Mouse (Mus musculus): ENCODE data around the gene Tecr. TPM values are rescaled to one million over a fixed set of nuclear protein-coding genes. Genes with fewer than 3 reads are reported as not detected.
"Not testable (repeated sequence)": the region's sequence is repeated elsewhere in the genome, so short reads cannot be mapped to it uniquely, and the experiment has no call there.

The Tecr gene
- polyA plus RNA-seq, 1 experiment from 2014 or later, result 445 TPM

DNA sequence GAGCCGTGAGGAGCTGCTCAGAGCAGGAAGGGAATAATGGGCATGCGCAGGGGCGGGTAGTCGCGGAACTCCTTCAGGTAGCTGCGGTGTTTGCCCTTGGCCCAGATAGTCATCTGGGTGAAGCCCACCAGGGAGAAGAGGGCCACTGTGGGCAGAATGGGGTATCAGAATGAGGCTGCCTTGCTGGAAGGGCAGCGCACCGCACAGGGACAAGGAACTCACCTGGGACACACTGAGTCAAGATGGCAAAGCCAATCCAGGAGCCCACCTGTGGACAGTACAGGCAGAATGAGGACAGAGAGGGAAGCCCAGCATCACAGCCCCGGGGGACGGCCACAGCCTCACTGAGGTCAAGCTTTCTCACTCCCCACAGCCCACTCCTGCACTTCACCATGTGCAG lies 36.0 kb downstream of the Tecr start:
- H3K27me3 ChIP-seq (replicated peaks), result no peaks in the 10 kb centered on the region
- no peak overlapping the region for H3K27ac ChIP-seq (ENCODE audit: poor library complexity, severe bottlenecking)
- H3K4me1 ChIP-seq (replicated peaks), result peaks cover 60% of the 10 kb centered on the region
- no peaks in the 10 kb centered on the region for H3K9me3 ChIP-seq (replicated peaks)
- no peak overlapping the region for H3K4me3 ChIP-seq
- no peak overlapping the region for H3K9ac ChIP-seq
- H3K36me3 ChIP-seq, result peaks cover 50% of the 10 kb centered on the region
- no peak overlapping the region for H3K4me2 ChIP-seq
- 87% methylated on average over 10 of the region's 10 CpGs for WGBS
- ATAC-seq (ENCODE audit: insufficient number of reproducible peaks, low FRiP score), result no peak

DNA sequence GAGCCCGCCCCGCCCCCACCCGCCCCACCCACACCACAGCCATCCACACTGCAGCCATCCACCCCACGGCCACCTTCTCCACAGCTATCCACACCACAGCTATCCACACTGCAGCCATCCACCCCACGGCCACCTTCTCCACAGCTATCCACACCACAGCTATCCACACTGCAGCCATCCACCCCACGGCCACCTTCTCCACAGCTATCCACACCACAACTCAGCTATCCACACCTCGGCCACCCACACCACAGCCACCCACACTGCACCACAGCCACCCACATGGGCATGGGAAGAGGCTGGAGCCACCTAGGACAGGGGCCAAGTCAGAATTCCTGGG lies 36.8 kb downstream of the Tecr start:
- H3K4me2 ChIP-seq; ATAC-seq (ENCODE audit: insufficient number of reproducible peaks, low FRiP score); H3K9me3 ChIP-seq (replicated peaks); H3K4me3 ChIP-seq; H3K27me3 ChIP-seq (replicated peaks); H3K27ac ChIP-seq (ENCODE audit: poor library complexity, severe bottlenecking); H3K9ac ChIP-seq: not testable (repeated sequence)
- peaks cover 52% of the 10 kb centered on the region for H3K4me1 ChIP-seq (replicated peaks)
- H3K36me3 ChIP-seq, result peaks cover 50% of the 10 kb centered on the region
- 92% methylated on average over 7 of the region's 7 CpGs for whole genome bisulfite sequencing

DNA sequence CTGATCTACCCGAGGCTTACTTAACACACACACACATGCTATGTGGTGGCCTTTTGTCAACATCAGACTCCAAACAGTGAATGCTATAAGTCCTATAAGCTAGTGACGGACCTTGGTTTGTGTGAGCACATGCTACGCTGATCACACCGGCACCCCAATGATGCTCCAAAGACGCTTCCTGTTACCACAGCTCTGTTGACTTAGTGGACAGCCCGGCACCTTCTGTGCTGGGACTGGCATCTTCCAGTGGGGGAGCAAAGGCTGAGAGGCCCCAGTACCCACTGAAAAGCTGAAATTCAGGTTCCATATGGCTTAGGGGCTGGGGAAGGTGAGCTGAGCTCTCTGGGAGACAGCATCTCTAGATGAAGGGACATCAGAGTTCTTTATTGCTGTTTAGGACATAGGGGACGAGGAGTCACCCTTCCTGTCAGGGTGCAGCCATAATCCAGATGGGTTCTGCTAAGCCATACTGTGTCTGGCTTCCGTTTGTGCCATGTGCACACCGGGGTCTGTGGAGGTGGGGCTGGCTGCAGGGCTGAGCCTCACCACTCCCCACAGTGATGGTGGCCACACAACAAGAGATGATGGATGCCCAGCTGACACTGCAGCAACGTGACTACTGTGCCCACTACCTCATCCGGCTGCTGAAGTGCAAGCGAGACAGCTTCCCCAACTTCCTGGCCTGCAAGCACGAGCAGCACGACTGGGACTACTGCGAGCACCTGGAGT lies 37.3 kb downstream of the Tecr start:
- no peak for ATAC-seq (ENCODE audit: insufficient number of reproducible peaks, low FRiP score)
- Histone ChIP-seq H3K4me3 (no peak overlapping the region), H3K4me2 (no peak overlapping the region), H3K4me1 (replicated peaks) (peaks cover 46% of the 10 kb centered on the region), H3K9me3 (replicated peaks) (no peaks in the 10 kb centered on the region), H3K9ac (no peak overlapping the region), H3K36me3 (peaks cover 50% of the 10 kb centered on the region), H3K27me3 (replicated peaks) (no peaks in the 10 kb centered on the region), H3K27ac (ENCODE audit: poor library complexity, severe bottlenecking) (no peak overlapping the region)
- 85% methylated on average over 15 of the region's 15 CpGs for WGBS

DNA sequence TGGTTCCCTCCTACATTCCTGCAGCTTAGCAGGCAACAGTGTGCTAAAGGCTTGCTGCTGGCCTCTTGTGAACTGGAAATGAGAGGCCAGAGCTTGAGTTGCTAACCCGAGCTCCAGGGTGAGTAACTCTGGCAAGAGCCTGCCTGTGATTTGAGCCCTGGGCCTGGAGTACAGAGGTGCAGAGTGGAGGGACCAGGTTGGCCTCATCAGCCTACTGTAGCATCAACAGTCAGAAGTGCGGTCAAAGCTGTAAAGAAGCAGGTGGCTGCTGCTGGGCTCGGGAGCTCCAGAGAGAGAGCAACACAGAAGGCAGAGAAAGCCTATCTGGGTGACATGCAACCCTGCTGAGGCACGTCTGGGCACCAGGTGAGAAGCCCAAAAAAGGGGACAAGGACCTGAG lies 38.6 kb downstream of the Tecr start:
- Histone ChIP-seq H3K9ac (no peak overlapping the region), H3K27me3 (replicated peaks) (no peaks in the 10 kb centered on the region), H3K4me3 (no peak overlapping the region), H3K36me3 (peaks cover 50% of the 10 kb centered on the region), H3K27ac (ENCODE audit: poor library complexity, severe bottlenecking) (no peak overlapping the region), H3K4me1 (replicated peaks) (peaks cover 34% of the 10 kb centered on the region), H3K9me3 (replicated peaks) (no peaks in the 10 kb centered on the region), H3K4me2 (no peak overlapping the region)
- 79% methylated on average over 4 of the region's 4 CpGs for WGBS
- no peak for ATAC-seq (ENCODE audit: insufficient number of reproducible peaks, low FRiP score)

DNA sequence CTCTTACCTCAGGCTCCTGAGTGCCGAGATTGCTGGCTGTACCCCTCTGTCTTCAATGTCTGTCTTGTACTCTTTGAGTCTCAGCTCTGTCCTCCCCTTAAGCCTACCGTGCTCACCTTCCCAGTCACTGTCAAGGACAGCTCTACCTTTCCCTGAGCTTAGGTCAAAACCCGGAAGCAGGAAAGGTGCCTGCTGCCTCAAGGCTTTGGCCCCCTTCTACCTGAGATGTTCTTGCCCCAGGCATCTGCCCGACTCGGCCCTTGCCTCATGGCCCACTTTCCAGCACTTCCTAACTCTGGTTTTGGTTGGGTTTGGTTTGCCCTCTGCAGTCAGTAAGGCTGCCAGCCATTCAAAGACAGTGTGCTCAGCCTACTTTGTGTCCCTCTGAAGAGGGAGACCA lies 39.0 kb downstream of the Tecr start:
- H3K4me1 ChIP-seq (replicated peaks), result peaks cover 29% of the 10 kb centered on the region
- no peak for ATAC-seq (ENCODE audit: insufficient number of reproducible peaks, low FRiP score)
- H3K4me3 ChIP-seq, result no peak overlapping the region
- H3K27me3 ChIP-seq (replicated peaks), result no peaks in the 10 kb centered on the region
- no peaks in the 10 kb centered on the region for H3K9me3 ChIP-seq (replicated peaks)
- no peak overlapping the region for H3K27ac ChIP-seq (ENCODE audit: poor library complexity, severe bottlenecking)
- H3K36me3 ChIP-seq, result peaks cover 50% of the 10 kb centered on the region
- 77% methylated on average over 5 of the region's 5 CpGs for WGBS
- H3K9ac ChIP-seq, result no peak overlapping the region
- no peak overlapping the region for H3K4me2 ChIP-seq

DNA sequence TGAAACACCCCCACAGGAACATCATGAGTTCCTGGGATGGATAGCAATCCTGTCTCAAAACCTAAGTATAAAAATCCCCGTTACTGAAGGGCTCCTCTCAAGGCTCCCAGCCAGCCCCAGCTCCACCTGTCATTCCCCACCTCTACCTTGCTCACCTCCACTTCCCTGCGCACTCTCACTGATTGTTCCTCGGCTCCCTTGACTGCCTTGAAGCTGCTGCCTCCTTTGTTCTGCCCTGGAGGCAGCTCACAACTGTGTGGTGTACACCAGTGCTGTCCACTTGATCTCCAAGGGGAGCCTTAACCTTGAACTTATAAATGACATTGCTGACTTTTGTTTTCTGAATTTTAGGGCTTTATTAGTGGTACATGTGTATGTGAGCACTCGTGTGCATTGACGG lies 39.6 kb downstream of the Tecr start:
- H3K9ac ChIP-seq, result no peak overlapping the region
- no peaks in the 10 kb centered on the region for H3K27me3 ChIP-seq (replicated peaks)
- H3K4me1 ChIP-seq (replicated peaks), result peaks cover 23% of the 10 kb centered on the region
- H3K4me2 ChIP-seq, result peak overlapping the region; percentile 94; the same call in 1 of the 2 replicates
- peaks cover 44% of the 10 kb centered on the region for H3K36me3 ChIP-seq
- no peak overlapping the region for H3K27ac ChIP-seq (ENCODE audit: poor library complexity, severe bottlenecking)
- no peaks in the 10 kb centered on the region for H3K9me3 ChIP-seq (replicated peaks)
- ATAC-seq (ENCODE audit: insufficient number of reproducible peaks, low FRiP score), result no peak
- WGBS, result 68% methylated on average over 5 of the region's 5 CpGs
- H3K4me3 ChIP-seq, result no peak overlapping the region

DNA sequence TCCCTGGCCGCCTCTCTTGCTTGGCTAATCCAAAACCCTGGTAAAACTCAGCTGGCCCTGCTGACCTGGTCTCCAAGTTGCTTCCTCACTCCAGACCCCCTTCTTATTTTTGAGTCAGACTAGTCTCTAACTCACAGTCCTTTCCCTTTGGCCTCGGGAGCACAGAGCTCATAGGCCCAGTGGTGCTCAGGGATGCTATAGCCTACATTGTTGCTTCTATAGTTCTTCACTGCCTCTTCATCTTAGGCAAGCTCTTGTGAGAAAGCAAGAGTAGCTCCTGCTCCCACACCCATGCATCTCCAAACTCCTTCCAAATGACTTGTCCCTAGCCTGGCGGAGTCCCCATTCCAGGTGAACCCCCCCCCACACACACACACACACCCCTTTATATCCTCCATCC lies 40.1 kb downstream of the Tecr start:
- Histone ChIP-seq H3K27ac (ENCODE audit: poor library complexity, severe bottlenecking) (no peak overlapping the region), H3K27me3 (replicated peaks) (no peaks in the 10 kb centered on the region), H3K9me3 (replicated peaks) (no peaks in the 10 kb centered on the region), H3K36me3 (peaks cover 40% of the 10 kb centered on the region), H3K4me2 (peak overlapping the region; percentile 94), H3K4me3 (peak overlapping the region; percentile 92), H3K4me1 (replicated peaks) (peaks cover 22% of the 10 kb centered on the region), H3K9ac (peak overlapping the region; percentile 91)
- 61% methylated on average over 3 of the region's 3 CpGs for WGBS
- no peak for ATAC-seq (ENCODE audit: insufficient number of reproducible peaks, low FRiP score)

DNA sequence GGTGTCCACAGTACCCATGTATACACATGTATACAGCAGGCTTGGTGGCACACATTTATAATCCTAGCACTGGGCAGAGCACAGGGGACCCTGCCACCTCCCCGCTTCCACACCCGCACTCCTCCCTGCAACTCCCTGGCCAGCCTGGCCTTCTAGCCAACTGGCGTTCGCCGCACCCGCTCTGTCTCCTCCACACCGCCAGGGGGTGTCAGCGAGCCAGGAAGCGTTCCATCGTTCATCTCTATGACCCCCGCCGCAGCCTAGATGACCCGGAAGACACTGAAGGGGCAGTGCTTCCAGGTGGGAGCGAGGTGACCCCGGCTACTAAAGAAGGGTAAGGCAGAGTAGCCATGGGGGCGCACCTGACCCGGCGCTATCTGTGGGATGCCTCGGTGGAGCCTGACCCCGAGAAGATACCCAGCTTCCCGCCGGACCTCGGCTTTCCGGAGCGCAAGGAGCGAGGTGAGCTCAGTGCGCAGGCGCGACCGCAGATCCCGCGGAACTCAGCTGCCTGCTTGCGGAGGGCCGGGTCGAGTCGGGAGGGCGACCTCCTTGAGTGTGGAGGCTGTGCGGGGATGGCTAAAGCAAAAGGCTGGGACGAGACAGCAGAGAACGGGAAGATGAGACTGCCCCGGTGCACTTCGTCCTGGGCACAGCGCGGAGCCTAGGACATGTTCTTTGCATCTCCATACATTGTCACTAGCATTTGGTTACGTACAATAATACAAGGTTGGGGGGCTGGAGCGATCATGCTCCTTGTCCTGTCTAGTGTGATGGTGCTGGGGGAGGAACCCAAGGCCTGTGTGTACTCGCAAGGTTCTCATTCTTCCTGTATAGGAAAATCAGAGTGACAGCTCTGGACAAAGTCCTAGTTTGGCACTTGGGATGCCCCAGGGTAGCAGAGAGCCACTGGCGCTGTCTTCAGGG lies 41.0 kb downstream of the Tecr start, which contains the start of gene Ndufb7:
TSS of gene Ndufb7 (plus strand) at position 203 of the 927 bp plus-strand sequence.
- no peaks in the 10 kb centered on the region for H3K27me3 ChIP-seq (replicated peaks)
- peaks cover 22% of the 10 kb centered on the region for H3K4me1 ChIP-seq (replicated peaks)
- H3K9me3 ChIP-seq (replicated peaks), result no peaks in the 10 kb centered on the region
- H3K27ac ChIP-seq (ENCODE audit: poor library complexity, severe bottlenecking), result peak within 1 kb of the TSS; percentile 79
- H3K36me3 ChIP-seq, result peaks cover 30% of the 10 kb centered on the region
- H3K4me3 ChIP-seq, result peak within 1 kb of the TSS; percentile 92
- peak within 1 kb of the TSS; percentile 91 for H3K9ac ChIP-seq
- peak within 1 kb of the TSS; percentile 94 for H3K4me2 ChIP-seq
- WGBS, result under 1% methylated on average over 48 of the region's 48 CpGs
- ATAC-seq (ENCODE audit: insufficient number of reproducible peaks, low FRiP score), result peak; percentile 87

DNA sequence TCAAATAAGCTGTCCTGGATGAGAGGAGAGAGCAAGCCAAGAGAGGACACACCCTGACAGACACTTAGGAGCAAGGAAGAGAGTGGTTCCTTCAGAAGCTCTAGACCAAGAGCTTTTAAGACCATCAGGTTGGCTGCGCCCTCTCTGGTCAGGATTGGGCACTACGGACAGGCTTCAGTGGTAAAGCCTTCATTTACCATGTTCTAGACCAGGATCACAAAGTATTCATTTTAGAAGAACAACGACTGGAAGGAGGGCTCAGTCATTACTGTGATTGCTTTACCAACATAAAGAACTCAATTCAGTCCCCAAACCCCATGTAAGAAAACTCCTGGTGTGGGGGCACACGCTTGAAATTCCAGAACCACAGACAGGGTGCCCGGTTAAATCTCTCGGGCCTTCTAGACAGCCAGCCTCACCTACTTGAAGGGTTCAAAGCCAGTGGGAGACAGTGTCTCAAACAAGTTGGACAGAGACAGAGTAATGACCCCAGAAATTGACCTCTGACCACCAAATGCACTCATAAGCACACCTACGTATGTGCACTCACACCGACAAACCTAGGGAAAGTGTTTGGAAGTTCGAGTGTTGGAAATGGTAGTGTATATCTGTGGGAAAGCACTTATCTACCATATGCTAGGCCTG lies 41.9 kb downstream of the Tecr start:
- H3K36me3 ChIP-seq, result peaks cover 23% of the 10 kb centered on the region
- peaks cover 22% of the 10 kb centered on the region for H3K4me1 ChIP-seq (replicated peaks)
- H3K4me2 ChIP-seq, result peak overlapping the region; percentile 94; the same call in 1 of the 2 replicates
- no peak overlapping the region for H3K27ac ChIP-seq (ENCODE audit: poor library complexity, severe bottlenecking)
- no peak overlapping the region for H3K4me3 ChIP-seq
- 73% methylated on average over 9 of the region's 9 CpGs for WGBS
- ATAC-seq (ENCODE audit: insufficient number of reproducible peaks, low FRiP score), result no peak
- H3K9me3 ChIP-seq (replicated peaks), result no peaks in the 10 kb centered on the region
- no peak overlapping the region for H3K9ac ChIP-seq
- H3K27me3 ChIP-seq (replicated peaks), result no peaks in the 10 kb centered on the region

DNA sequence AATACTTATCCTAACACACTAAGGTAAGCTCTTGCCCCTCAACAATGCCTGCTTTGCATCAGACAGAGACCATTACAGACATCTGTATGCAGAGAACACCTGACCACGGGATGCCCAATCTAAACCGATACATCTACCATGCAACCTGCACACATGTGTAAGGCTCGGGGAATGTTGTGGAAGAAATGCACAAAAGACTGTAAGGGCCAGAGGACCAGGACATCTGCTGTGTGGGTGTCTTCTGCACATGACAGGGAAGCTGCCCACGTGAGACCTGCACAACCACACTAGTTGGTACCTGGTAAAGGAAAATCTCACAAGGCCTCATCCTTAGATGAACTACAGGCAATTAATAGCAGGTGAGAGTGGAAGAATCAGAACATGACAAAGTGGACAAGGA lies 44.5 kb downstream of the Tecr start:
- Histone ChIP-seq H3K4me2 (no peak overlapping the region), H3K9ac (no peak overlapping the region), H3K27ac (ENCODE audit: poor library complexity, severe bottlenecking) (no peak overlapping the region), H3K36me3 (no peaks in the 10 kb centered on the region), H3K9me3 (replicated peaks) (no peaks in the 10 kb centered on the region), H3K4me3 (no peak overlapping the region), H3K4me1 (replicated peaks) (peaks cover 12% of the 10 kb centered on the region), H3K27me3 (replicated peaks) (no peaks in the 10 kb centered on the region)
- 67% methylated on average over 4 of the region's 4 CpGs for WGBS
- no peak for ATAC-seq (ENCODE audit: insufficient number of reproducible peaks, low FRiP score)

DNA sequence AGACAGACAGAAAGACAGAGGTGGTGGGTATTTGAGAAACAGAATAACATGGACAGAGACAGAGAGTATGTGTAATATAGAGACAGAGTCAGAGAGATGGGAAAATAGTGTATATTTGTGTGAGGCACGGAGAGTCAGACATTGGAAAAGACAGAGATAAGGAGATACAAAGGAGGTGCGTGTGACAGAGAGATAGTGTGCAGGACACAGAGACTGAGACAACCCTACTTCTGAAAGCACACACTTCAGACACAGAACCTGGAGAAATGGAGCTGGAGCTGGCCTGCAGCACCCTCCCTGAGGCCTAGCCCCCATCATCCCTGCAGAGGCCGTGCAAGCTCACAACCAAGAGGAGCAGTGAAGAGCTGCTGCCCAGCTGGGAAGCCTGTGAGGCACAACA lies 45.1 kb downstream of the Tecr start:
- Histone ChIP-seq H3K36me3 (no peaks in the 10 kb centered on the region), H3K4me1 (replicated peaks) (peaks cover 6% of the 10 kb centered on the region), H3K27me3 (replicated peaks) (no peaks in the 10 kb centered on the region), H3K4me2 (no peak overlapping the region), H3K9ac (no peak overlapping the region), H3K27ac (ENCODE audit: poor library complexity, severe bottlenecking) (no peak overlapping the region), H3K9me3 (replicated peaks) (no peaks in the 10 kb centered on the region), H3K4me3 (no peak overlapping the region)
- ATAC-seq (ENCODE audit: insufficient number of reproducible peaks, low FRiP score), result no peak
- WGBS, result 60% methylated on average over 3 of the region's 3 CpGs
